Comparison of ENCODE assay signal across 8 mouse cellular contexts in genomic region chr17:74810892-74811625, GRCm38 (mm10).
DNase-seq lines count a peak whose midpoint lies in the region; ATAC-seq and TF ChIP-seq lines count a peak whose summit lies in the region.

No protein-coding gene starts in this region.

- H3K4me1 ChIP-seq in neural tube, embryonic 15.5 days = no peaks in the 10 kb centered on the region
- H3K4me1 ChIP-seq in embryonic facial prominence, embryonic 15.5 days = no peaks in the 10 kb centered on the region
- H3K4me1 ChIP-seq in hindbrain, embryonic 15.5 days (replicated peaks) = no peaks in the 10 kb centered on the region
- H3K4me1 ChIP-seq in lung, adult 2 months (ENCODE audit: control insufficient read depth, insufficient read depth, low read length) = no peaks in the 10 kb centered on the region; the same call in 1 of the 2 replicates

- H3K27ac ChIP-seq in neural tube, embryonic 15.5 days (replicated peaks) = no peak overlapping the region
- no peak overlapping the region for H3K27ac ChIP-seq in embryonic facial prominence, embryonic 15.5 days (replicated peaks)
- no peak overlapping the region for H3K27ac ChIP-seq in hindbrain, embryonic 15.5 days (replicated peaks)

- no peaks in the 10 kb centered on the region for H3K9me3 ChIP-seq in neural tube, embryonic 15.5 days (replicated peaks)
- H3K9me3 ChIP-seq in embryonic facial prominence, embryonic 15.5 days (replicated peaks) = no peaks in the 10 kb centered on the region
- H3K9me3 ChIP-seq in hindbrain, embryonic 15.5 days = no peaks in the 10 kb centered on the region

- no peak overlapping the region for H3K4me3 ChIP-seq in neural tube, embryonic 15.5 days (replicated peaks)
- H3K4me3 ChIP-seq in embryonic facial prominence, embryonic 15.5 days (replicated peaks) = no peak overlapping the region
- no peak overlapping the region for H3K4me3 ChIP-seq in hindbrain, embryonic 15.5 days
- H3K4me3 ChIP-seq in lung, adult 2 months (replicated peaks; ENCODE audit: extremely low read depth, low read depth, low read length) = no peak overlapping the region

- no peak overlapping the region for H3K4me2 ChIP-seq in neural tube, embryonic 15.5 days
- H3K4me2 ChIP-seq in embryonic facial prominence, embryonic 15.5 days (replicated peaks) = no peak overlapping the region
- H3K4me2 ChIP-seq in hindbrain, embryonic 15.5 days = no peak overlapping the region

- ATAC-seq in neural tube, embryonic 15.5 days (ENCODE audit: low FRiP score) = no peak
- ATAC-seq in embryonic facial prominence, embryonic 15.5 days (ENCODE audit: insufficient number of reproducible peaks, low FRiP score, low TSS enrichment, low read depth) = peak; percentile 47; the same call in 1 of the 2 replicates
- peak; percentile 42; the same call in 1 of the 2 replicates for ATAC-seq in hindbrain, embryonic 15.5 days (ENCODE audit: low FRiP score, low read depth)

- H3K27me3 ChIP-seq in neural tube, embryonic 15.5 days (replicated peaks) = no peaks in the 10 kb centered on the region
- no peaks in the 10 kb centered on the region for H3K27me3 ChIP-seq in embryonic facial prominence, embryonic 15.5 days
- no peaks in the 10 kb centered on the region for H3K27me3 ChIP-seq in hindbrain, embryonic 15.5 days

- TF ChIP-seq POLR2A in lung, adult 2 months (IDR thresholded peaks at IDR 0.05; ENCODE audit: borderline replicate concordance, extremely low read depth, low read depth, low read length) = no peak

- no peaks in the 10 kb centered on the region for H3K36me3 ChIP-seq in neural tube, embryonic 15.5 days
- H3K36me3 ChIP-seq in embryonic facial prominence, embryonic 15.5 days = no peaks in the 10 kb centered on the region
- no peaks in the 10 kb centered on the region for H3K36me3 ChIP-seq in hindbrain, embryonic 15.5 days

- 62% methylated on average over 3 of the region's 3 CpGs for WGBS in neural tube, embryonic 15.5 days
- 27% methylated on average over 3 of the region's 3 CpGs for WGBS in embryonic facial prominence, embryonic 15.5 days
- WGBS in hindbrain, embryonic 15.5 days = 64% methylated on average over 3 of the region's 3 CpGs
- 35% methylated on average over 3 of the region's 3 CpGs for whole genome bisulfite sequencing in lung, adult 2 months

- no peak overlapping the region for H3K9ac ChIP-seq in neural tube, embryonic 15.5 days (replicated peaks)
- H3K9ac ChIP-seq in embryonic facial prominence, embryonic 15.5 days = no peak overlapping the region
- H3K9ac ChIP-seq in hindbrain, embryonic 15.5 days = no peak overlapping the region

- TF ChIP-seq CTCF in lung, adult 2 months (IDR thresholded peaks at IDR 0.05; ENCODE audit: insufficient read depth, low read length) = 0 out of 2 replicates have a peak, but pooled peaks have one; percentile 19

- peak; percentile 33 for DNase-seq in neural tube, embryonic 10.5 days (ENCODE audit: extremely low spot score, low spot score)
- DNase-seq in WW6 (ENCODE audit: low read depth, low spot score) = peak; percentile 13
- DNase-seq in lung, adult 2 months = peak; percentile 7
- peak; percentile 79 for DNase-seq in retina, embryonic 14.5 days (ENCODE audit: low spot score)
- DNase-seq in testis, postnatal 14 days (ENCODE audit: low spot score) = no peak
